Mouse (Mus musculus): ENCODE data around the gene Armc2. TPM values are rescaled to one million over a fixed set of nuclear protein-coding genes. Genes with fewer than 3 reads are reported as not detected.
A peak's percentile ranks its signal among the peaks of the same experiment; 100 is the strongest.

Armc2 gene
- total and polyA plus RNA-seq, 2 experiments from 2014 or later, result 1.7 to 3.3 TPM

DNA sequence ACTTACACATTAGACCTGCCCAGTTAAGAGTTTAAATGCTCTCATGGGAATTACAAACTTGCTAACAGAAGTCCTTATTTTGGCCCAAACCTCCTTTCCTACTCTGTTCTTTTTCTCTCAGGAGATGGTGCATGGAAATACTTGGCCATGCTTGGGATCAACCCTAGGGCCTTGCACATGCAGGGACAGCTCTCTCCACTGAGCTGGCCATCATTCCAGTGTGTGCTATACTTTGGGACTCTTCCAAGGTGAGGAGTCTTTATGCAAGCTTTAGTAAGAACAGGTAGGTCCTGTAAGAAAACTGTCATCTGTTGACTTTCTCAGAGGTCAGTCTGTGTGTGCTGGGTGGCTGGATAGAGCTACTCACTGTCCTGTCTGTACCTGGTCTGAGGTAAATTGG lies 127.7 kb downstream of the Armc2 start:
- TF ChIP-seq CTCF (IDR thresholded peaks at IDR 0.05; ENCODE audit: low read depth) (no peak), EP300 (IDR thresholded peaks at IDR 0.05; ENCODE audit: low read depth) (no peak)
- H3K4me3 ChIP-seq (ENCODE audit: low read depth, low read length), result no peak overlapping the region
- no peak for ATAC-seq (ENCODE audit: insufficient read depth, low read depth)

DNA sequence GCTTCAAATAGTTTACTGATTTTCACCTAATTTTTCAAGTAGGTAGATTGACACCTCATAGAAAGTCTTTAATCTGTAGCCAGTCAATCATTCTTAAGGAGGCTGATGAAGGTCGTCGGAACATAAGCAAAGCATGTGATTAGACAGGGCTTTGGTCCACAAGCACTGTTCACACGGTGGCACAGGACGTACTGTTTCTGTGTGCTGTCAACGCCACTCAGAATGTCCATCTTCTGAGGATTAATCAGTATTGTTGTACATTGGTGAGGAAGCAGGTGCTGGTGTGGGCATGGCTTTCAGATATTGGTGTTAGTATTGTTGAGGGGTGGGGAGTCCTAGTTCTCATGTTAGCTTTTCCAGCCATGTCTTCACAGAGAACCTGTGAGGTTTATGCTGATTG lies 128.7 kb downstream of the Armc2 start:
- ATAC-seq (ENCODE audit: insufficient read depth, low read depth), result peak; percentile 10; the same call in 1 of the 2 replicates

More for the DNA sequence above, 127.7 kb downstream of the Armc2 start:
- Histone ChIP-seq H3K27ac (ENCODE audit: low read depth) (no peak overlapping the region), H3K9me3 (replicated peaks; ENCODE audit: control insufficient read depth, low read length) (no peaks in the 10 kb centered on the region), H3K27me3 (ENCODE audit: control insufficient read depth, insufficient read depth, low read length) (no peaks in the 10 kb centered on the region), H3K36me3 (replicated peaks; ENCODE audit: control insufficient read depth, insufficient read depth, low read length) (no peaks in the 10 kb centered on the region; the same call in 1 of the 2 replicates), H3K4me1 (ENCODE audit: control insufficient read depth, insufficient read depth) (peaks cover 35% of the 10 kb centered on the region), H3K9ac (replicated peaks; ENCODE audit: low read depth, low read length) (no peak overlapping the region), H3K4me2 (ENCODE audit: low read depth, low read length) (no peak overlapping the region)
- DNase-seq (ENCODE audit: low spot score), result no peak

DNA sequence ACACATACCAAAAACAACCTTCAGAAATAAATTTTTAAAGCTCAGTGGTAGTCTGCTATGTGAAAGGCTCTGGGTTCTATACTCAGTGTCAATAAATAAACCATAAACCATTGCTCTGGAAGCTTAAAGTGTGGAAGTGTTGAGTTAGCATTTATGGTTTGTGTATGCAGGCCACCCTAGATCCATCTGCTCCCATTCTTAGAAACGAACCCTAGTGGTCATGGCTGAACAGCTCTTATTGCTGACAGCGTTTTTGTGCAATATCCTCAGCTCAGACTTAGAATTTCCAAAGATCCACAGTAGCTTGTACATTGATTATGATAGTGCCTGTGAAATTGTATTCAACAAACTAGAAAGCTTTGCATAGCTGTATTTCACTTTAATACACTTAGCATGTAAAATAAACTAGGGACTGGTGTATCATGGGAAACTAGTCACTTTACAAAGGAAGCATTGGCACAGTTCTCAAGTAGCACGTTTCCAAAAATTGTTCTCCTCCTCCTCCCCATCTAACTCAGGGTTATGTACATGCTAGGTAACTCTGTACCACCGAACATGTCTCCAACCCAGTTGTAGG lies 129.8 kb downstream of the Armc2 start:
- no peaks in the 10 kb centered on the region; the same call in 1 of the 2 replicates for H3K36me3 ChIP-seq (replicated peaks; ENCODE audit: control insufficient read depth, insufficient read depth, low read length)
- H3K9me3 ChIP-seq (replicated peaks; ENCODE audit: control insufficient read depth, low read length), result no peaks in the 10 kb centered on the region
- H3K4me1 ChIP-seq (ENCODE audit: control insufficient read depth, insufficient read depth), result peaks cover 29% of the 10 kb centered on the region
- peak overlapping the region; percentile 81 for H3K4me2 ChIP-seq (ENCODE audit: low read depth, low read length)
- TF ChIP-seq EP300 (IDR thresholded peaks at IDR 0.05; ENCODE audit: low read depth), result no peak
- TF ChIP-seq CTCF (IDR thresholded peaks at IDR 0.05; ENCODE audit: low read depth), result peak; percentile 50
- peak overlapping the region; percentile 85 for H3K4me3 ChIP-seq (ENCODE audit: low read depth, low read length)
- peak overlapping the region; percentile 99 for H3K27ac ChIP-seq (ENCODE audit: low read depth)
- ATAC-seq (ENCODE audit: insufficient read depth, low read depth) (no peak), DNase-seq (ENCODE audit: low spot score) (peak; percentile 61)
- H3K27me3 ChIP-seq (ENCODE audit: control insufficient read depth, insufficient read depth, low read length), result no peaks in the 10 kb centered on the region
- 34% methylated on average over 4 of the region's 4 CpGs for WGBS
- H3K9ac ChIP-seq (replicated peaks; ENCODE audit: low read depth, low read length), result peak overlapping the region; percentile 93

More for the DNA sequence above, 128.7 kb downstream of the Armc2 start:
- H3K27ac ChIP-seq (ENCODE audit: low read depth), result peak overlapping the region; percentile 46
- WGBS, result 21% methylated on average over 5 of the region's 5 CpGs
- H3K9me3 ChIP-seq (replicated peaks; ENCODE audit: control insufficient read depth, low read length), result no peaks in the 10 kb centered on the region
- peaks cover 39% of the 10 kb centered on the region for H3K4me1 ChIP-seq (ENCODE audit: control insufficient read depth, insufficient read depth)
- no peak overlapping the region for H3K4me3 ChIP-seq (ENCODE audit: low read depth, low read length)
- H3K36me3 ChIP-seq (replicated peaks; ENCODE audit: control insufficient read depth, insufficient read depth, low read length), result no peaks in the 10 kb centered on the region; the same call in 1 of the 2 replicates
- DNase-seq (ENCODE audit: low spot score), result peak; percentile 82
- no peaks in the 10 kb centered on the region for H3K27me3 ChIP-seq (ENCODE audit: control insufficient read depth, insufficient read depth, low read length)
- TF ChIP-seq CTCF (IDR thresholded peaks at IDR 0.05; ENCODE audit: low read depth), result no peak
- peak; percentile 99 for TF ChIP-seq EP300 (IDR thresholded peaks at IDR 0.05; ENCODE audit: low read depth)
- H3K4me2 ChIP-seq (ENCODE audit: low read depth, low read length), result peak overlapping the region; percentile 39
- no peak overlapping the region for H3K9ac ChIP-seq (replicated peaks; ENCODE audit: low read depth, low read length)

DNA sequence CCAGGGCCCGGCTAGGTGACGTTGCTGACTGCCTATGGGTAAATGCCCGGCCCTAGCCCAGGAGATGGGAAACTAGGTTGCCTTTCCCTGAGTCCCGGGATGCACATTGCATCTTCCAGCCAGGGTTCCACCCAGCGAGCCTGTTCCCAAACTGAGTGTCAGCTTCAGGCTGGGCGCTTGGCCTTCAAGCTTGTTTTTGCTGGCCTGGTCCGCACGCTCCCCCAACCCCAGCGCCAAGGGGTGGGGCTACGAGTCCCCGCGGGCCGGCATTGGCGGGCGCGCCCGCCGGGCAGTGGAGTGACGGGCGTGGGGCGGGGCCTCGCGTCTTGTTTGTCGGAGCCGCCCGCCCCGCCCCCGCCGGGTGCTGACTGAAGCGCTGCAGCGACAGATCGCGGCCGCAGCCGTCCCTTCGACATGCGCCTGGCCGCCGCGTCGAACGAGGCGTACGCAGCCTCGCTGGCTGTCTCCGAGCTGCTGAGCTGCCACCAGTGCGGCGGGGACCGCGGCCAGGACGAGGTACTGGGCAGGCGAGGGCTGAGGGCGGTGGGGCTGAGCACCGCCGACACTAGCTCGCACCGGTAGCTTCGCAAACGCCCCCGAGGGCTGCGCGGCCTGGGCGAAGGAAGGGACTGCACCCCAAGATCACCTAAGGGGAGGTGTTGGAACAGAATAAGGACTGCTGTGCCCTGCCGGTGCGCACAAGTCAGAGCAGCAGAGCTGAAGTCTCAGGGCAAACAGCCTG lies 131.0 kb downstream of the Armc2 start:
- H3K4me3 ChIP-seq (ENCODE audit: low read depth, low read length), result peak overlapping the region; percentile 85
- peak overlapping the region; percentile 93 for H3K9ac ChIP-seq (replicated peaks; ENCODE audit: low read depth, low read length)
- H3K9me3 ChIP-seq (replicated peaks; ENCODE audit: control insufficient read depth, low read length), result no peaks in the 10 kb centered on the region
- no peak; the same call in 1 of the 2 replicates for TF ChIP-seq CTCF (IDR thresholded peaks at IDR 0.05; ENCODE audit: low read depth)
- 0 out of 2 replicates have a peak, but pooled peaks have one; percentile 46 for TF ChIP-seq EP300 (IDR thresholded peaks at IDR 0.05; ENCODE audit: low read depth)
- ATAC-seq (ENCODE audit: insufficient read depth, low read depth) (peak; percentile 98), DNase-seq (ENCODE audit: low spot score) (peak; percentile 98)
- peak overlapping the region; percentile 81 for H3K4me2 ChIP-seq (ENCODE audit: low read depth, low read length)
- H3K36me3 ChIP-seq (replicated peaks; ENCODE audit: control insufficient read depth, insufficient read depth, low read length), result no peaks in the 10 kb centered on the region; the same call in 1 of the 2 replicates
- H3K4me1 ChIP-seq (ENCODE audit: control insufficient read depth, insufficient read depth), result peaks cover 23% of the 10 kb centered on the region; the same call in 1 of the 2 replicates
- WGBS, result under 1% methylated on average over 61 of the region's 65 CpGs
- H3K27ac ChIP-seq (ENCODE audit: low read depth), result peak overlapping the region; percentile 99
- H3K27me3 ChIP-seq (ENCODE audit: control insufficient read depth, insufficient read depth, low read length), result no peaks in the 10 kb centered on the region

DNA sequence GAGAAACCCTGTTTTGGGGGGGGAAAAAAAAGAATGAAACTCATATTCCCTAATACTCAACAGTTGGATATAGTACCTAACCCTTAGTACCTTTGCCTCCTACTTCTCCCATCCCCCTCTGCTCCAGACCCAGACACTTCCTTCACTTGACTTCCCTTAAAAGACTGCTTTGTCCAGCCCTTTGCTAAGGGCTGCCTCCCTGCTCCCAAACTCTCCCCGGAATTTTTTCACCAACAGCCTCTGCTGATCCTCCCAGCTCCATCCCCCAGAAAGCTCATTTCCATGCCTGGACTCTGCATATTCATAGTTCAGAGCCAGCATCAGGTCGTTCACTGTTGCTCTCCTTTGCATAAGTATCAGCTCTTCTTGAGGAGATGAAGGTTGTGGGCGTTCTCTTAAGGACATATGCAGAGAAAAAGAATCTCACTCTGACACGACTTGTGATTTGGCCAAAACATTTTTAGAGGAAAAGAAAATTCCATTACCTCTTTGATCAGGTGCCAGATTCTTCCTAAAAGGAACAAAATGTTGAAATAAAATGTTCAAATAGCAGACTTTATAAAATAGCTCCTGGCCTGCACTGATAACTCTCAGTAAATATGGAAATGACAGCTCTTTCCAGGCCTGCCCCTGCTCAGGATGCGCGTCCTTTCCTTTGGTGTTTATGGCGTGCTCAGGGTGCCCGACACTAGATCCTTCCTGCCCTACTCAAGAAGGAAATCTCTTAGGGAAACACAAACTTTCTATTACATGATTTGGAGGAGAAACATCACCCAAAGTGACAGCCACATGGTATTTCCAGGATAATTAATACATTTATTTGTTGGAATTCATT lies 134.3 kb downstream of the Armc2 start:
- TF ChIP-seq EP300 (IDR thresholded peaks at IDR 0.05; ENCODE audit: low read depth) (no peak), CTCF (IDR thresholded peaks at IDR 0.05; ENCODE audit: low read depth) (no peak)
- WGBS, result 60% methylated on average over 8 of the region's 8 CpGs

More for the DNA sequence above, 134.3 kb downstream of the Armc2 start:
- DNase-seq (ENCODE audit: low spot score) (no peak), ATAC-seq (ENCODE audit: insufficient read depth, low read depth) (no peak)
- no peaks in the 10 kb centered on the region for H3K36me3 ChIP-seq (replicated peaks; ENCODE audit: control insufficient read depth, insufficient read depth, low read length)
- H3K4me3 ChIP-seq (ENCODE audit: low read depth, low read length), result no peak overlapping the region
- no peaks in the 10 kb centered on the region for H3K9me3 ChIP-seq (replicated peaks; ENCODE audit: control insufficient read depth, low read length)
- no peak overlapping the region for H3K4me2 ChIP-seq (ENCODE audit: low read depth, low read length)
- no peak overlapping the region for H3K9ac ChIP-seq (replicated peaks; ENCODE audit: low read depth, low read length)
- H3K27ac ChIP-seq (ENCODE audit: low read depth), result 0 out of 2 replicates have a peak overlapping the region, but pooled peaks have one; percentile 1
- H3K27me3 ChIP-seq (ENCODE audit: control insufficient read depth, insufficient read depth, low read length), result no peaks in the 10 kb centered on the region
- H3K4me1 ChIP-seq (ENCODE audit: control insufficient read depth, insufficient read depth), result peaks cover 26% of the 10 kb centered on the region; the same call in 1 of the 2 replicates
